Mouse (Mus musculus) c-Kit-negative CD71-positive TER-119-positive erythroid progenitor cells, embryonic 14.5 days (primary cell): Measurements from ENCODE around the gene Clptm1l.

Experiments
- DNase-seq: peaks from one replicate; pipeline ENCODE4 v3.0.0-alpha.2; 2013; ENCODE audit warnings: low read depth, low spot score

Clptm1l gene

DNA sequence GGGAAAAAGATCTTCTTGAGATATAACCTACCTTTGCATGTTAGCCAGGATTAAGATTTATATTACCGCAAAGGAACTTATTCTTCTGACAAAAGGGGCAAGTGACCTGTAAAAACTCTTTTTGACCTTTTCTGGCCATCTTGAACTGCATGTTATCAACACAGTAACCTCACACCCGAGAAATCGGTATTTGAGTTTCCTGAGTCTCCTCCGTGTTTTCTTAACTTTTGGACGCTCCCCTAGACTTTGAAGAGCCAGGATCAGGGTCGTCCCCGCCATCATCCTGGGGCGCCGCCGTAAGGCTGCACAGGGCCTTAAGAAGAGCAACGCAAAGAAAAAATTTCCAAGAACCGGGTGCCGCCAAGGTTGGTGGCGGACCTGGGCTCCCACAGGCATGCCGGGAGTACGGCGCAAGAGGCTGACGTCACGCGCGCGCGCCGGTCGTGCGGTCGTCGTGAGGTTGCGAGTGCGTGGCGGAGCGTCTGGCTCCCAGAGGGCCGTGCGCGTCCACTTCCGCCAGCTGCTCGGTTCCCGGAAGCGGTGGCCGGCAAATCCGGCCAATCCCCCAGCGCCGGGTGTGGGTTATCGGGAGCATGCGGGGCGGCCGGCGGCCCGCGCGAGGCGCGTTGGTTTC is at the start of gene Clptm1l:
Gene Clptm1l (plus strand): TSS at position 485 of the 634 bp plus-strand sequence.
- DNase-seq: peak; percentile 84

DNA sequence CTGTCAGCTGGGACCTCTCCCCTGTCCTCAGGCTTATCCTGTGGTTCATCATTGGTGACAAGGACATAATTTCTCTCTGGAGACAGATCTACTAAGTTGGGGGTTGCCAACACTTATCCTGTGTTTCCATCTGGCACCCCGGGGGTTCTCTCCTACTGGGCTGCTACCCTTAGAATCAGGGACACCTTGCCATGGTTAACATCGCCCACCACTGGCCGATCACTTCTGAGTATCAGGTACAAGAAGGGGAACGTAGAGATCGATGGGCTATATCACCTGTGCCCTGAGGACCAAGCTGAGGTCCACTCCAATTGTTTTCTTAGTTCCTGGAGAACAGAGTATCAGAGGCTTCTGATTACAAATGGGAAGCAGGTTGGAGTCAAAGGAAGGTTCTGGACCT is 39.6 kb upstream of the Clptm1l start:
- DNase-seq: no peak

- DNase-seq: no peak
Measured at GRCm38 (mm10) chr13:73575051-73575450, 28.8 kb upstream of the Clptm1l start.

GRCm38 (mm10) chr13:73577277-73577676 is 26.5 kb upstream of the Clptm1l start:
- no peak for DNase-seq

- DNase-seq: no peak
Measured at GRCm38 (mm10) chr13:73591488-73591887, 12.3 kb upstream of the Clptm1l start.

DNA sequence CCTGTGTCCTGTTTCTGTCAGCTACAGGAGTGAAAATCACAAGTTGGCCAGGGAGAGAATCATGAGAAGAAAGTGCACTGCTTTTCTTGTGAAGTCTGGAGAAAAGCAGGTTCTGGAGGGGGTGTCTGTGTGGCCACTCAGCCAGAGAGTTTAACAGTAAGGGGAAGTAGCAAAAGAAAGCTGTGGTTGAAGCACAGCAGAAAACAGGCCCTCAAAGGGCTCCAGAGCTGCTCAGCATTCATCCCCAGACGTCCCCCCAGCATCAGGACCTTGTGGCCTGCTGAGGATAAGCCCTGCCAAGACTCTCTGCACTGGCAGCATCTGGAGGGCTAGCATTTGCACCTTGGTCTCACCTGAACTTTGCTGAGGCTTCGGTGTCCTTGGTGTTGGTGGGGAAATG is 11.3 kb upstream of the Clptm1l start:
- no peak for DNase-seq

DNA sequence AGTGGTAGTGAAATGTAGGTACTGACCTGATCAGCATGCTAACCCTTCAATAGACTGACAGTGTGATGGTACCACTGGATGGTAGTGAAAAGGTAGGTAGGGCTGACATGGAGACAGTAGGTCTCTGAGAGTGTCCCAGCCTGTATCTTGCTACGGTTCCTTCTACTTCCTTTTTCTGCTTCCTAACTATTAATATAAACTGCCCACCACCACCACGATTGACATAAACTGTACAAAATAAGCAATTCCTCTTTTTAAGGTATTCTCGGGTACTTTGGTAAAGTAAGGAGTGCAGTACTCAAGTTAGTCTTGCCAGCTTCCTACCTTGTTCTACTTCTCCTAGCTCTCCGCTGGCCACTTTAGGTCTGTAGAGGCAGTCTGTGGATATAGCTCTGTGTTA is 7.5 kb upstream of the Clptm1l start:
- DNase-seq: no peak

DNA sequence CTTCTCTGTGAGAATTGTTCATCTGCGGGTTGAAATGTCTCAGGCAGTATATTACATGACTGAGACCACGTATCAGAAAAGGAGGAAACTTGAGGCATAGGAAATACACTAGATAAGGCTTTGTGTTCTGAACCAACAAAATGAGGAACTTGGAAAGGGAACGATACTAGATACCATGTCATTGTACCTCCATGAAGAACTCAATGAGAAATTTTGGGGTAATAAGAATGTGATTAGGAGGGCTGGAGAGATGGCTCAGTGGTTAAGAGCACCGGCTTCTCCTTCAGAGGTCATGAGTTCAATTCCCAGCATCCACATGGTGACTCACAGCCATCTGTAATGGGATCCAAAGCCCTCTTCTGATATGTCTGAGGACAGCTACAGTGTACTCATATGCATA is 3.6 kb upstream of the Clptm1l start:
- no peak for DNase-seq

- no peak for DNase-seq
Measured at GRCm38 (mm10) chr13:73603046-73603445, 760 bp upstream of the Clptm1l start.

DNA sequence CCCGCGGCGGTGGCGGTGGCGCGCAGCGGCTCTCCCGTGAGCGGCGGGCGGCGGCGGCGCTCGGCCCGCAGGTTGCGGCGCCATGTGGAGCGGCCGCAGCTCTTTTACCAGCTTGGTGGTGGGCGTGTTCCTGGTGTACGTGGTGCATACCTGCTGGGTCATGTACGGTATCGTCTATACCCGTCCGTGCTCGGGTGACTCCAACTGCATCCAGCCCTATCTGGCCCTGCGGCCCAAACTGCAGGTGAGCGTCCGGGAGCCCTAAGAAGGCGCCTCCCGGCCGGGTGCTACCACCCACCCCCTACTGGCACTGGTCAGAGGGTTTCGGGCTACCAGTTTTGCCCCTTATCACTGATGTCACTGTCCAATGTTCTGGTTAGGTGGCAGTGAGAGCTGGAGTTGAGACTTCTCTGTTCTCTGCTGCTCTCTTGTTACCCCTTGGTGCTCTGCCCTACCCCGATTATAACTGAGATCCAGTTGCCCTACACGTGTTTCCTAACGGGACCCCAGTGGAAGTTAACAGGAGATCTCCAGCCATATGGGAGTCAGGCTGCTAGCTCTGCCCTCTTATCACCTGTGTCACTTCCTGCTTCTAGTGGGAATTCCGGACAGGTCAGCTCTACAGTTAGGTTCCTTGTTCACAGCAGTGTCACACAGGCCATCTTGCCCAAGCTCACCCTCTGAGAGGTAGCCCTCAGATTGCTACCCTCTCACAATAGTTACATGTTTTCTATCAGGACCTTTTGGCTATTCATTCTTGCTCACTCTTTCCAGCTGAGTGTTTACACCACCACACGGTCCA is 551 bp downstream of the Clptm1l start:
- DNase-seq: peak; percentile 22

DNA sequence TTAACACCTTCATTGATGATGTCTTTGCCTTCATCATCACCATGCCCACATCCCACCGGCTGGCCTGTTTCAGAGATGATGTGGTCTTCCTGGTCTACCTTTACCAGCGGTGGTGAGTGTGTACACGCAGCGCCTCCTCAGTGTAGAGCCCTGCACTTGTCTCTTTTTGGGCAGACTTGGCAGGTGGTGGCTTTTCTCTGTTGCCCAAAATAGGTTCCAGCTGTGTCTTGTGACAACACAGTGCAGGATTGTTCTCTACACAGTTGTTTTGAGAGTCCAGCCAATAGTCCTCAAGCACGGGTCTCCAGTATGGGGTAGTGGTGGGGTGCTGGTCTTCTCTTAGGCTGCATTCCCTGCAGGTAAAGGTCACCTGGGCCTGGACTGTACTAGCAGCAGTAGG is 14.6 kb downstream of the Clptm1l start:
- no peak for DNase-seq

GRCm38 (mm10) chr13:73620637-73621036 is 16.8 kb downstream of the Clptm1l start:
- no peak for DNase-seq

DNA sequence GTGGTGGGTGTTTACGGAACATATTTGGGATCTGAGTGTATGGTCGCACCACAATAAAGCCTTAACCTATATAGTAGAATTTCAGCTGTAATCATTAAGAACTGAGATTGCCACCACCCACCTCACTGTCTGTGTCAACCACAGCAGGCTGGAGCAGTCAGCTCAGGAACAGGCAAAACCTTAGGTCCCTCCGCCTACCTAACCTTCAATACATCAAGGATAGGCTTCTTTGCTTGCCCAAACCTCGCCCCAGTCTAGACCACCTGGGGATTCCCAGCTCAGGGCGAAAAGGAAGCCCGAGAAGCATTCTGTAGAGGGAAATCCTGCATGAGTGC is 22.6 kb downstream of the Clptm1l start:
- no peak for DNase-seq

- no peak for DNase-seq
Measured at GRCm38 (mm10) chr13:73626745-73627549, 23.1 kb downstream of the Clptm1l start, which contains the start of gene Tert. Gene Tert (plus strand): TSS chr13:73626911.

GRCm38 (mm10) chr13:73628586-73629113 is 24.8 kb downstream of the Clptm1l start:
- no peak for DNase-seq

DNA sequence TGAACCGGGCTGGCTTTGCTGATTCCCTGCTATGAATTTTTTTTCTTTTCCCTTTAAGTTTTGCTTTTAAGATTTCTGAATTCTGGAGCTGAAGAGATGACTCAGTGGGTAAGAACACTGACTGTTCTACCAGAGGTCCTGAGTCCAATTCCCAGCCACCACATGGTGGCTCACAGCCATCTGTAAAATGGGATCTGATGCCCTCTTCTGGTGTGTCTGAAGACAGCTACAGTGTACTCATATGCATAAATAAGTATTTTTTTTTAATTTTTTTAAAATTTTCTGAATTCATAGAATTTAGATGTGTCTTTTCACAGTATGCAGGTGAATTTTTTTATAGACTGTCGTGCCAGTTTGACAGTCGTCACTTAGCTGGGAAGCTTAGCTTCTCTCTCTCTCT is 28.0 kb downstream of the Clptm1l start:
- no peak for DNase-seq

DNA sequence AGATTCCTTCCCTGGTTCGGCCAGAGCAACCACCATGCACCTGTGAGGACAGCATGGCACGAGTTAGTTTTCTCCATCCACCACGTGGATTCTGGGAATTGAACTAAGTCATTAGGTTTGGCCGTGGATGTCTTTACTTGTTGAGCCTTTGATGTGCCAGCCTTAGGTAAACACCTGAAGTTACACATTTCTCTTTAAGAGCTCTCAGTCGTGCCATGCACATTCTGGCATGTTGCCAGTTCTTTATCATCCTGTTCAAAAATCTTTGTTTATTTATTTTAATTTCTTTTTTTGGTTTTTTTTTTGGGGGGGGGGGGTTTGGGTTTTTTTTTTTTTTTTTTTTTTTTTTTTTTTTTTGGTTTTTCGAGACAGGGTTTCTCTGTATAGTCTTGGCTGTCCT is 34.0 kb downstream of the Clptm1l start:
- DNase-seq: no peak

DNA sequence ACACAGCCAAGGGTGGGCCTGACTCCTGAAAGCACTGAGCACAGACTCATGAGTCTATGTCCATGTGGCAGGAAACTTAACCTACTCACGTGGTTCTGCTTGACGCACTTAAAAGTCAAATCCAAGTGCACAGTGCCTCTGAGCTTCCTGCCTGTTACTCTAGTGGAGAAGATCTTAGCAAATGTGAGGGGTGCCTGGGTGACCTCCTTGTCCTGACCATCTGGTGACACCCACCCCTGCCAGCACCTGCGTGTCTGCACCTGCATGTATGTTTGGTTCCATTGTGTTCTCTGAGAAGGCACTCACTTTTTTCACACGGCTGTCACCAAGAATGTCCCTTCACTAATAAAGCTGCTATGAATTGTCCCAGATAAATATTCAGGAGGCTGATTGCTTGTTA is 37.5 kb downstream of the Clptm1l start:
- no peak for DNase-seq

DNA sequence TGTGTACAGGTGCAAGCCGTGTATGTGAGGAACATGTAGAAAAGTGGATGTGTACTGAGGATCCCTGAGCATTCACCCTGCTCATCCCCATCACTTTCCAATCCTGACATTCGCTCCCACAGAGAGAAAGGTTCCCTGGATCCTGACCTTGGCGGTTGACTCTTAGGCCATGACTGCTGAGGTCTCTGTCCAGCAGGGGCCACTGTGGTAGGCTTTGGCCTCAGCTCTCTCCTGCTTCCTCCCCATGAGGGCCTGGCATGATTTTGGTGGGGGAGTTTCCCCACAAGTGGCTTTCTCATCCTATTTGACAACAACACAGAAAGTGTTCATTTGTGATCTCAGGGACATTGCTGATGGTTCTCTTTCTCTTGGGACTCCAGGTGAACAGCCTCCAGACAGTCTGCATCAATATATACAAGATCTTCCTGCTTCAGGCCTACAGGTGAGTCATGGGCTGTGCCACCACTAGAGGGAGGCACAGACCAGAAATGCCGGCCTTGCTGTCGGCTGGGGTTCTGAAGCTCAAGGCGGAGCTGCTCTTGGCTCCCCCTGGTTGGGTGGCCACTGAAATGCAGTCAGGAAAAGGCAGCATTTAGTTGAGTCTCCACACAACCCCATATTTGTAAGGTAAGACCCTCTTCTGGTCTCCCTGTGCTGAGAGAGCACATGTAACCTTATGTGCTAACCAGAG is 42.7 kb downstream of the Clptm1l start:
- DNase-seq: no peak

- no peak for DNase-seq
Measured at GRCm38 (mm10) chr13:73653266-73653665, 49.5 kb downstream of the Clptm1l start.

DNA sequence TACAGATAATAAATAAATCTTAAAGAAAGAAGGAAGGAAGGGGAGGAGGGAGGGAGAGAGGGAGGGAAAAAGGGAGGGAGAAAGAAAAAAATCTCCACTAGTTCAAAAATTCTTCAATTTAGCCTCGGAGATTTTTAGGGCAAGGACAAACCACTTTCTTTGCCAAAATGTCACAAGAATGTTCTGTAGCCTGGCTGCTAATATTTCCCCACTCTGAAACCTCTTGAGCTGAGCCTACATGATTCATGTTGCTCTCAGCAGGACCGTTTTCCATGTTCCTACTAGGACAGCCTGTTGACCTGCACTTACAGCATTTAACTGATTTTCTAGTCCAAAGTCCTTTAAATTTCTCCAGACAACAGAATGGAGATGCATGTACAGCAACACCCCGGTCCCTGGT is 51.2 kb downstream of the Clptm1l start:
- DNase-seq: no peak

GRCm38 (mm10) chr13:73658953-73659352 is 55.1 kb downstream of the Clptm1l start:
- DNase-seq: no peak
